Mouse (Mus musculus) gastrocnemius, postnatal 14 days (tissue): ENCODE results near the gene Ywhag. TPM values are rescaled to one million over a fixed set of nuclear protein-coding genes. Genes with fewer than 3 reads are reported as not detected.
A peak's percentile ranks its signal among the peaks of the same experiment; 100 is the strongest.

ENCODE experiments used
- DNase-seq: peaks from one replicate; pipeline ENCODE4 v3.0.0; 2021; ENCODE audit warnings: mixed read lengths
- intact Hi-C: fragments of 180-260 bp; cut with DNase I; formaldehyde crosslinking; loops from one replicate; pipeline ENCODE4 v1.15.1; 2025; ENCODE audit warnings: low total_unique reads
- total RNA-seq, 2 experiments: library from RNA; stranded (reverse); gene quantifications; 2 replicates each; pipeline ENCODE4 v1.2.3; 2021

Gene Ywhag
- total RNA-seq, 2 experiments from 2014 or later: 305 to 325 TPM

- intact Hi-C loops: loop anchor here (10.0 kb wide), 1 partner anchor 156 kb away; the partner anchor contains the start of gene Upk3bl
- no peak for DNase-seq
Measured at GRCm38 (mm10) chr5:135898995-135899394, 35.4 kb downstream of the Ywhag start.

- intact Hi-C loops: loop anchor here (10.0 kb wide), 1 partner anchor 157 kb away; the partner anchor contains the start of gene Upk3bl
- peak; percentile 63 for DNase-seq
Measured at GRCm38 (mm10) chr5:135898028-135898427, 36.4 kb downstream of the Ywhag start.

GRCm38 (mm10) chr5:135894958-135895357, 39.5 kb downstream of the Ywhag start:
- DNase-seq: no peak
- intact Hi-C loops: loop anchor here (10.0 kb wide), 1 partner anchor 160 kb away; the partner anchor contains the start of gene Upk3bl

DNA sequence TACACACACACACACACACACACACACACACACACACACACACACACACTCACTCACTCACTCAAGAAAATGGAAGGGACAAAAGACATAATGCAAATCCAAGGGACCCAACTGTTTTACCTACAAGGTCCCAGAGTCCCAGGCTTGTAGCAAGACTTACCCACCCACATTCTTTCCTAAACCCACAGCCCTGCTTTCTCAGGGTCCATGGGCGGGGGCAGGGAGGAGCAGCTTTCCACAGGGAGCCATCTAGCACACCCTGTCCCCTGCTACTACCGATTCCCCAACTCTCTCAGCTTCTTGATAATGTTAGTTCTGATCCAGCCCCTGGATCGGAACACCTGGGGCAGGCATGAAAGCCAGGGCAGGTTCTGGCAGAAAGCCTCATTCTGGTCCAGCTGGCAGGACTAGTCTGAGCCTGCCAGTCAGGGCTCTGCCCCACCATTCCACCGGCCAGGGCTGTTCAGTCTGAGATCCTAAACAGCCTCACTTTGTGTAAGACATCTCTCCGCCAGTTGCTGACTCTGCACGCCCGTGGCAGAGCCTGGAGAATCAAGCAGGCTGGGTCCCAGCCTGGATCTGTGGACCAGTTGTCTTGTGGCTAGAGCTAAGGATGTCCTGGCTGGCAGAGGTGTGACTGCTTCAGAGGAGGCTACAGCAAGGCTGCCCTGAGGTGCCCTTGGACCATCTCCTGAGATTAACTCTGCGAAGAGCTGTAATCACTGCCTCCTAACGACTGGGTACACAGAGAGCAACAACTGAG, 41.6 kb downstream of the Ywhag start:
- intact Hi-C loops: loop anchor here (10.0 kb wide), 1 partner anchor 162 kb away; the partner anchor contains the start of gene Upk3bl
- DNase-seq: peak; percentile 59

GRCm38 (mm10) chr5:135890920-135891319, 43.5 kb downstream of the Ywhag start:
- intact Hi-C loops: loop anchor here (10.0 kb wide), 1 partner anchor 164 kb away; the partner anchor contains the start of gene Upk3bl
- no peak for DNase-seq

- DNase-seq: no peak
- intact Hi-C loops: loop anchor here (10.0 kb wide), 1 partner anchor 164 kb away; the partner anchor contains the start of gene Upk3bl
Measured at GRCm38 (mm10) chr5:135890323-135890722, 44.1 kb downstream of the Ywhag start.

- DNase-seq: no peak
- intact Hi-C loops: no loop called here
Measured at GRCm38 (mm10) chr5:135888405-135889215, 45.8 kb downstream of the Ywhag start.

GRCm38 (mm10) chr5:135887675-135888102, 46.7 kb downstream of the Ywhag start, which contains the start of gene Hspb1:
TSS of gene Hspb1 (plus strand) at chr5:135887919.
- intact Hi-C loops: no loop called here

DNA sequence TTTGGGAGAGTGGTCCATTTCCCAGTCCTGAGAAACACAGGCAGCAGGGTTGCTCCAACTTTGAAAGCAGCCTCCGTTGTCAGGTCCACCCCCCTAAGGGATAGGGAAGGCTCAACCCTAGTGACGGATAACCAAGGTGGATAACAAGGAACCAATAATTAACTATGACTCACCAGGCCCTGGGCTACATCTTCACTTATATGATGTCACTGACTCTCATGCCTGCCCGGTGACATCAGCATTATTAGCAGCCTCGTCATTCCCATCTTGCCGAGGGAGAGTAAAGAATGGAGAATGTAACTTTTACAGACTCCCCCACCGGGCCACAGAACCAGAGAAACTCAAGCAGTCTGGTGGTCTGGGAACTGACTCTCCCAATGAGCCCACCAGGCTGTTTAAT, 49.8 kb downstream of the Ywhag start:
- DNase-seq: no peak
- intact Hi-C loops: no loop called here

More at GRCm38 (mm10) chr5:135887675-135888102, 46.7 kb downstream of the Ywhag start, which contains the start of gene Hspb1:
- DNase-seq: peak; percentile 86

DNA sequence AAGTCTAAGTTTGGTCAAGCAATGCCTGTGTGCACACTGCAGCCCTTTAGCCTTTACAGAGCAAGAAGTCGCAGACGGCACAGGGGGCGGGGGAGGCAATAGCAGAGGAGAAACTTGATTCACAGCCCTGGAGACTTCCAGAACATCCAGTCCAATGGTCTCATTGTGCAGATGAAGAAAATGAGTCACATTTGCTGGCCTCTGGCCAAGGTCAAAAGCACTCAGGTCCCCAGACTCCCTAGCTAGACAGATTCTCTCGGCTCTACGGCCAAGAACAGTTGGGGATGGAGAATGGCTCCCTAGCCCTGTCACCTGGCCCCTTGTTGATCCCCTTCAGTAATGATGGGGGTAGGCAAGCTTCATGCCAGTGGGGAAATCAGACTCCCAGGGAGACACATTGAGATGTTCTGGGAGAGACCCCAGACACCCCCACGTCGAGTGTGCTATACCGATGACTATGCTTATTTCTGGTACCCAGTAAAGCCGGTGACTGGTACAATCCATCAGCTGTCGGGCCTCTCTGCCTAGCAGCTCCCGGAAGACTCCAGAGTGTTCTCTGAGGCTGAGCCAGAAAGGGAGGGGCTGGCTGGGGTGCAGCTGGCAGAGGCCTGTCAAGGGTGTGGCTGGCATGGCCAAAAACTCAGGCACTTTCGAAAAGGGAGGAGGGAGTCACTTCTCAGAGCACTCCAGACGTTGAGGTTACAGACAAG, 54.8 kb downstream of the Ywhag start:
- intact Hi-C loops: no loop called here
- peak; percentile 88 for DNase-seq

GRCm38 (mm10) chr5:135877831-135878231, 56.6 kb downstream of the Ywhag start:
- intact Hi-C loops: no loop called here
- DNase-seq: peak; percentile 46

DNA sequence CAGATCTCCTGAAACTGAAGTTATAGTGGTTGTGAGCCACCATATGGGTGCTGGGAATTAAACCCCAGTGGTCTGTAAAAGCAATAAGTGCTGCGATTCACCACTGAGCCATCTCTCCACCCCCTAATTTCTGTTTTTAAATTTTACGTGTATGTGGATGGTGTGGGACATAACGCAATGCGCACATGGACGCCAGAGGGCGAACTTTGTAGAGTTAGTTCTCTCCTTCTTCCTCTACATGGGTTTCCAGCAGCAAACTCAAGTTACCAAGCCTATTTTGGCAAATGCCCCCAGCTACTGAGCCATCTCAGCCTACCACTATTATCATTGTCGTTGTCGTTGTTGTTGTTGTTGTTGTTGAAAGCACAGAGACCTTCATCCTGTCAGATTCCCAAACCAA, 57.2 kb downstream of the Ywhag start:
- intact Hi-C loops: no loop called here
- peak; percentile 63 for DNase-seq

GRCm38 (mm10) chr5:135873753-135874152, 60.7 kb downstream of the Ywhag start:
- no peak for DNase-seq
- intact Hi-C loops: no loop called here

DNA sequence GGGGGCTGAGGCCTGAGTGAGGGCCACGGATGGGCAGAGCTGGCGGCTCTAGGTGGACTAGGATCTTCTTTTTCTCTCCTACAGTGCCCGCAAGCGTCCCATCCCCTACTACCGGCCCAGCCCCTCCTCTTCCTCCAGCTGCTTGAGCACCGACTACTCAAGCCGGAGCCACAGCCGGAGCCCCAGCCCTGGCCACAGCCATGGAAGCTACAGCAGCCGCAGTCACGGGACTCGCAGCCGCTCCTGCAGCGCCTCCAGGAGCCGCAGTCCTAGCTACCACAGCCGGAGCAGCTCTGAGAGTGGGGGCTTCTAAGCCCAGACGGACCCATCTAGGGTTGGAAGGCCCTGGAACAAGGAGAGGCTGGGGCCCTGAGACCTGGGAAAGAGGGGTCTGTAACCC, 61.4 kb downstream of the Ywhag start:
- no peak for DNase-seq
- intact Hi-C loops: no loop called here

GRCm38 (mm10) chr5:135870505-135870904, 63.9 kb downstream of the Ywhag start:
- intact Hi-C loops: no loop called here
- DNase-seq: no peak

DNA sequence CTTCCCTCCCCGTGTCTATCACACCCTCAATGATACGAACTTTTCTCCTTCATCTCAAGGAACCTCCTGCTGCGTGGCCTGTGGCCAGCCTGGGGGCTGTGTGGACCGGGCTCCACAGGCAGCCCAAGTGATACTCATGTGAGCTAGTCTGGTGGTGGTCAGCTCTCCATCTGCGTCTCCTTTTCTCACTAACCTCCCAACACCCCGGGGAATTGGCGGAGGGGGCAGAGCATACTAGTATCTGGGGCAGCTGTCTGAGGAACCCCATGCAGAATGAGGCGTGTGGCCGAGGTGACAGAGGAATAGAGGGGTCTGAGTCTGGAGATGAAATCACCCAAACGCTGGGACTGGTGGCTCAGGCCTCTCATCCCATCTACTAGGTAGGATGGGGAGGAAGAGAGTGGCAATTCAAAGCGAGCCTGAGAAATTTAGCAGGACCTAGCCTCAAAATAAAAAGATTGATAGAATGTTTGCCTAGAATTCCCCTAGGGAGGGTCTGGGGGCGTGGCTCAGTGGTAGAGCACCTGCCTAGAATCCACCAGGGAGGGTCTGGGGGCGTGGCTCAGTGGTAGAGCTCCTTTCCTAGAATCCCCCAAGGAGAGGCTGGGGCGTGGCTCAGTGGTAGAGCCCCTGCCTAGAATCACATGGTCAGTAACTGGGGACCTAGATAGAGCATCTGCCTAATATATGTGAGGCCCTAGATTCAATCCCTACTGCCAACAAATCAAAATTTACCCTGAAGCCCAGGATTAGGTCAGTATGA, 64.6 kb downstream of the Ywhag start:
- intact Hi-C loops: loop anchor here (5.0 to 10.0 kb wide), 2 partner anchors 255 to 1002 kb away; no protein-coding TSS in a partner anchor
- no peak for DNase-seq

GRCm38 (mm10) chr5:135868653-135869052, 65.8 kb downstream of the Ywhag start:
- DNase-seq: no peak
- intact Hi-C loops: loop anchor here (5.0 to 10.0 kb wide), 2 partner anchors 254 to 1004 kb away; no protein-coding TSS in a partner anchor
